Mouse (Mus musculus) urinary bladder, postnatal 10 days (tissue): ENCODE results near the gene Nck1.
A peak's percentile ranks its signal among the peaks of the same experiment; 100 is the strongest.

Source experiments
- DNase-seq: peaks from one replicate; pipeline ENCODE4 v3.0.0; 2022; ENCODE audit warnings: low spot score

Nck1 gene

GRCm38 (mm10) chr9:100545715-100546593, at the start of gene Nck1:
Gene Nck1 (minus strand): TSS chr9:100546134.
- peak; percentile 97 for DNase-seq

GRCm38 (mm10) chr9:100590462-100590861, 44.5 kb upstream of the Nck1 start:
- DNase-seq: no peak

DNA sequence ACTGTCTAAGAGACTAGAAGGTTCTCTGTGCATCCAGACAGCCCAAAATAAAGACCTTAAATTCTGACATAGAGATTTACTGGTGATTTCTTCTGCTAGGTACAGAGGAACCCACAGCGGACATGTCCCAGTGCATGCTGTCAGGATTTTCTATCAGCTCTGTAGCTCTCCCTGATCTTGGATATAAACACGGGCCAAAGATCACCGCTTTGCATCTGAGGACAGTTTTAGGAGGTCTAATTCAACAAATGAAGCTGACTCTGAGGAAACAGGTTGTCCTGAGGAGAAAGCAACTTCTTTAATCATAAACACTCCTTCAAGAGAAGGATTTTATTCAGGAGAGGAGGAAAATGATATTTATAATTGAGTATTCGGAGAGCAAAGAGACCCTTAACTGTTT, 38.1 kb upstream of the Nck1 start:
- DNase-seq: no peak

GRCm38 (mm10) chr9:100582883-100583575, 37.1 kb upstream of the Nck1 start:
- DNase-seq: no peak

DNA sequence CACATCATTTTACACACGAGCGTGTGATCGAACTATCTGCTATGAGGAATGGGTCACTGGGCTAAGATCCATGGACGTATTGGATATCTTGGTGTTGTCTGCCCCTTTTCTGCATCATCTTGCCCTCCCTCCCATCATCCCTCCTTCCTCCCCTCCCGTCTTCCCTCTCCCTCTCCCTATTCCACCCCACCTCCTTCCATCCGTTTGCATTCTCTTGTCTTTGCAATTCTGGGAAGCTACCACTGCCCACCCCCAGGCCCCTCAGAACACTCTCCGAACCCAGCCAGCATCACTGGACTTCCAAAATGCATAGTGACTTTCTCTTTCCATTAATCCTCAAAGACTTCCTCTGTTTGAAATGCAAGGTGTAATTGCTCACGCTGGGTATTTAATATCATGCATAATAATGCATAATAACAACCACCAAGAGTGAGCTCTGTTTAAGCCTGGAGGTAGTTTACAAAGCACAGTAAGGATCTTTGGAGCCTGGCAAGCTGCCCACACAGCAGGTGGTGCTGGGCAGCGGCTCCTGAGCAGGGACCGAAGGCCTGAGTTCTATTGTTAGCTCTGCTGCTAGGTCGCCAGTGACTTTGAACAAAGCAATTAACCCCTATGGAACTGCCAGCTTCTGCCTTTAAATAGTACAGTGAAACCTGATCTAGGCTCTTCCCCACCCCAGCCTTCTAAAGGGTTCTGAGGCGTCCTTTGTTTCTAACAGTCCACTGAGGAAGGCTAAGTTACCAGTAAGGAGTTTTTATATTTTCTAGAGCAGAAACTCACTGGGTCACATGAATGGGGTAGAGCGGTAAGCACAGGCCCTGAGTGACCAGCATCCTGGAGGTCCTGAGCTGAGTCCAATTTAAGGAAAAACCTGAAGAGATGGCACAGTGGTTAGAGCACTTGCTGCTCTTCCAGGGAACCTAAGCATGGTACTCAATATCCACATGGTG, 35.9 kb upstream of the Nck1 start:
- DNase-seq: no peak

DNA sequence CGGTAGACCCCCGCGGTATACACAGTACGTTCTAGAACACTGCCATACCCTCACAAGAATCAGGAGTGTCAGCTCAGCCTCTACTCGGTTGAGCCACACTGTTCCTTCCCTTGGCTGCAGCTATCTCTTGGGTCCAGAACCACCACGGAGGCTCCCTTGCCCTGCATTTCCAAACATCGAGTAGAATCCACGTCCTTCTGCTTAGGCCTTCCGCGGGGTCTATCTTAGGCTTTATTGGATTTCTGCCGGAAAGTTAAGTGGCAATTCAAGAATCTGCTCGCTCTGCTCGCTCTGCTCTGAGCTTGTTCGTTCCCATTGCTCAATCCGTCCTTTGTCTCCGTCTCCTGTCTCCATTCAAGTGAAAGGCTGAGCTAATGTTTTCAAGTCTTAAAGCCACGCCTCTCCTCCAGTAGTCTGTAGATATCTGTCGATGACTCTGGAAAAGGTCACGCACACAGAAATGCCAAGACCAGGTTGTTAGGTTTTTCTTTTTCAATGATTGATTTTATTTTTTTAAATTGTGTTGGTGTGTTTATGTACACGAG, 34.3 kb upstream of the Nck1 start:
- no peak for DNase-seq

- no peak for DNase-seq
Observed at GRCm38 (mm10) chr9:100573942-100574341, 28.0 kb upstream of the Nck1 start.

DNA sequence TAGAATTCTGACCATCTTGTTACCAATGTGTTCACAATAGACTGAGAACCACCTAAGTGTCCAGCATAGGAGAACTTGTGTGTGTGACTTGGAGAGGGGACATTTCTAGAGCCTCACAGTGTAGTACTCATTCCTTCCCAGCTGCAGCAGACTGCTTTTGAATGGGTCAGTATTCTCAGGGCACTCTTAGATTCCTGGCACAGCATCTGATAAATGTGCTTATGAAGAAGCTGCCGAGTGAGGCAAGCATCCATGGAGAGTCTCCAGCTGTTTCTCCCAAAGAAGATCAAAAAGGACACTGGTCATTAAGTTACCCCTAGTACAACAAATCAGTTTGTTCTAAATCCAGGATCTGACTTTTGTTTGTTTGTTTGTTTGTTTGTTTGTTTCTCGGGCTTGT, 27.4 kb upstream of the Nck1 start:
- DNase-seq: no peak

DNA sequence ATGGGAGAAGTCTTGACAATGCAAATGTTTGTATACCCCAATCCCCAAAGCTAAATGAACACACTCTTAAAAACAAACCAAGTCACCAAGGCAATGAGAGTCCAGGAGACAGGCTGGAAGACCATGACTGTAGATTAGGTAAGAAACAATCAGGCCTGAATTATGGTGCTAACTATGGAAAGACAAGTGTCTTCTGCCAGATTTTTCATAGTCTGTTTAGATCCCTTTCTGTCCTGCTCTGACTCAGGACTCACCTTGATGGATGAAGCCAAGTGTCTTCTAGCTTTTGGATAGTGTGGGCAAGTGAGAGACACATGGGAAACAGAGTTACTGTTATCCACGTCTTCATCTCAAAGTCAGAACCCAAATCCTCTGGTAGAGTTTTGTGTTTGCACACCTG, 25.6 kb upstream of the Nck1 start:
- no peak for DNase-seq

DNA sequence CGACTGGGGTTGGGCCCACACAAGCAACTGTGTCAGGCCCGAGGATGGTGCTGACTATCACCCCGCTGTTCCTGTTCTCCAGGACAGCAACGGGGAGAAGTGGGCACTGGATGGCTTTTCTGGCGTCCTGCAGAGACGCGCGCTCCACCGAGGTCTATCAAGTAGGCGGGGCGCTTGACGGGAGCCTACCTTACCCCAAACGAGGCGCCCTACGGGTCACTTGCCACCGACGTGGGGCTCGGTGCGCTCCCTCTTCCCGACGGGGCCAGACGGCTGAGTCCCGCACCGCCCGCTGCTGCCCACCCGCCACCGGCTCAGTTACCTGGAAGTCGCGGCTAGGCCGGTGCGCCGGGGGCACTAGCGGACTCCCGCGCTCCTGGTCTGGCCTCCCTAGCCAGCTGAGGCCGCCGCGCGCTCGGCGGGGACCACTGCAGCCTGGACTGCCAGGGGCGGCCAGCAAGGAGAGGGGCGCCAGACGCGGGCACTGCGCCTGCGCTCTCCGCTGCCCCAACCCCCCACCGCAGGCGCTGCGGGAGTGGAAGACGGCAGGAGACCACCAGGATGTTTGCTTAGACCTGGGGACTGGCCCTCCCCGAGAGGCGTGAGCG, 24.8 kb upstream of the Nck1 start, which contains the start of gene Slc35g2:
Gene Slc35g2, minus strand, starts transcription at position 465 of the 608 bp plus-strand sequence.
- DNase-seq: no peak

DNA sequence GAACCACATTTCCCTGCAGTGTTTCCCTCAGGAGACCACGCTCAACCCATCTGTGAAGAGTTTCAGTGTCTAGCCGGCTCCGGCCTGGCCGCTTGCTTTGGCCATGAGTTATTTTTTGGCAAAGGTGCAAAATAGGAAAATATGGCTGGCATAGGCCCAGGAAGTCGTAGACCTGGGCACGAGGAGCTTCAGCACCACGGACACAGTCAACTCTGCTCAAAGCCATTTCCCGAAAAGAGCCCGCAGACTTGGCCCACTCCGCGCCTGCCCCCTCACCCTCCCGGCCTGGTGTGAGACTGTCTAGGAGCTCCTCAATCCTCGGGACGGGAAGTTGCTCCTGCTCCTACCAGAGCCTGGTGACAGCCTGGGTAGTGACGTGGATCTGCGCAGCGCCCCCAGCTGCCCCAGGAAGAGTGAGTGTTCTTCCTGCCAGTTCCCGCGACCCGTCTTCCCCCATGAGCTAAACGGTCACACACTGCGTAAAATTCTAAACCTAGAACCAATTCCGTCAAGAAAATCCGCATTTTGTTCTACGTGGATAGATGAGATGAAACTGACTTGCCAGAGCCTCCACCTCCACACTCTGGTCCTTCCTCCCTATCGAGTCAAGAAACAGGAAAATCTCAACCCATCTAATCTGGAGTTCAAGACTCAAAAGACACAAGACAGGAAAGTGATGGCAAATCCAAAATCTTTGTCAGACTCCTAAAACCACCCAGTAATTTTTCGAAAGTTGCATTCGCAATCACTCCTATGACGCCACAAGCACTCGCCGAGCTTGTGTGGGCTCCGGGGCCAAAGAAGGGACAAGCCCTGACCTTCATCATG, 24.1 kb upstream of the Nck1 start:
- DNase-seq: no peak

GRCm38 (mm10) chr9:100560251-100560890, 14.4 kb upstream of the Nck1 start:
- no peak for DNase-seq

DNA sequence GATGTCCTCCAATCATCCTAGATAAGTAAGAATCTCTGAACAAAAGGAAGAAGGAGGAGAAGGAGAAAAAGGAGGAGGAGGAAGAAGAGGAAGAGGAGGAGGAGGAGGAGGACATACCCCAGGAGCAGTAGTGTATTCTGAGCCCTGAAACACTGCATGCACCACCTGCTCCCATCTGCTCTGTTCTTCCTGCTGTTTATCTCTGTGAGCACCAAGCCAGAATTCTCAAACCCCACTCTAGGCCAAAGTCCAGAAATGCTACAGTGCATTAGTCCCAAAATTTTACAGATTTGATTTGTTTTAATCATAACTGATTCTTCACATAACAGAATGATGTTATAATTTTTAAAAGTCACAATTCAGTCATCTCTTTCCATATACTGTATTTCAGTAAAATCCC, 13.1 kb upstream of the Nck1 start:
- DNase-seq: no peak

- no peak for DNase-seq
Observed at GRCm38 (mm10) chr9:100558023-100558573, 12.2 kb upstream of the Nck1 start.

- no peak for DNase-seq
Observed at GRCm38 (mm10) chr9:100555686-100556085, 9.8 kb upstream of the Nck1 start.

DNA sequence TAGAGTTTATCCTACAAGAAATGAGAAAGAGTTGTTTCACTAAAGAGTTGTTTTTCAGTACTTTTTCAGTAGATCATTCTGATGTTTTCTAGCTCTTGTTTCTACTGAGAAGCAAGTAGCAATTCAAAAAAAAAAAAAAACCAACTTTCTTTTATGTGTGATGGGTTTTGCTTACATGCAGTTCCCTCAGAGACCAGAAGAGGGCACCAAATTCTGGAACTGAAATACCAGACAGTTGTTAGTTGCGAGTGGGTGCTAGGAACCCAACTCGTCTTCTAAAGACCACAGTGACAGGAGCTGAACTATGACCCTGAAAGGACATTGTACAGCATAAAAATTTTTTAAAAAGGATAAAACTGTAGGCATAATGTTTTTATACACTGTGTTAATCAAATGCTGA, 2.4 kb upstream of the Nck1 start:
- no peak for DNase-seq

DNA sequence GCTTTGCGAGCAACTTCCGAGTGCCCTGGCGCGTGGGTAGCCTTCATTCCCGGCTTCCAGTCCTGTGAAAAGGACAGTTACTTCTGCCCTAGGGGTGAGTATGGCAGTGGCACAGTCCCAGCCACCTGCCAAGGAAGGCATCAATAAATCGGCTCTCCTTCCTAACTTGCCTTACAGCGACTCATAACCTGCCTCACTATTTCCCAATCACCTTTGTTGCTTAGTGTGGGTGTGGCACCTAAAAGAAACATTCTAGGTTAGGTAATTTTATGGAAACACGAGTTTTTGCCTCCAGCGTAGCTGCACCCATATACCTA, 618 bp upstream of the Nck1 start:
- no peak for DNase-seq

GRCm38 (mm10) chr9:100544948-100545714, 803 bp downstream of the Nck1 start:
- peak; percentile 16 for DNase-seq

- no peak for DNase-seq
Observed at GRCm38 (mm10) chr9:100535618-100536262, 10.2 kb downstream of the Nck1 start.
